Mouse (Mus musculus) R1 (cell line): Measurements from ENCODE around the gene Kbtbd6.

Experiments used
- DNase-seq: peaks from one replicate; pipeline ENCODE4 v3.0.0-alpha.2; 2018; ENCODE audit warnings: low read depth, low spot score

Gene Kbtbd6

GRCm38 (mm10) chr14:79481339-79482151, 29.9 kb downstream of the Kbtbd6 start, which contains the start of gene Wbp4:
Wbp4 (minus strand) TSS chr14:79481520.
- DNase-seq: peak; percentile 95

GRCm38 (mm10) chr14:79482251-79482661, 30.6 kb downstream of the Kbtbd6 start:
- DNase-seq: peak; percentile 52

GRCm38 (mm10) chr14:79482747-79483355, 31.2 kb downstream of the Kbtbd6 start:
- no peak for DNase-seq

GRCm38 (mm10) chr14:79483611-79484120, 32.0 kb downstream of the Kbtbd6 start:
- DNase-seq: no peak

GRCm38 (mm10) chr14:79486617-79486992, 35.0 kb downstream of the Kbtbd6 start:
- no peak for DNase-seq

GRCm38 (mm10) chr14:79486993-79487731, 35.5 kb downstream of the Kbtbd6 start:
- DNase-seq: peak; percentile 60

GRCm38 (mm10) chr14:79488531-79488930, 36.9 kb downstream of the Kbtbd6 start:
- no peak for DNase-seq

- no peak for DNase-seq
Measured at GRCm38 (mm10) chr14:79489150-79489549, 37.5 kb downstream of the Kbtbd6 start.

GRCm38 (mm10) chr14:79490246-79490645, 38.6 kb downstream of the Kbtbd6 start:
- DNase-seq: no peak

GRCm38 (mm10) chr14:79494349-79494748, 42.7 kb downstream of the Kbtbd6 start:
- DNase-seq: no peak

GRCm38 (mm10) chr14:79499326-79499725, 47.7 kb downstream of the Kbtbd6 start:
- no peak for DNase-seq

- no peak for DNase-seq
Measured at GRCm38 (mm10) chr14:79500756-79501155, 49.1 kb downstream of the Kbtbd6 start.

GRCm38 (mm10) chr14:79503371-79504075, 51.9 kb downstream of the Kbtbd6 start:
- DNase-seq: no peak
